ENCODE assay signal across 24 mouse cellular contexts in genomic region chr3:36505306-36505705, GRCm38 (mm10). TPM values are rescaled to one million over a fixed set of nuclear protein-coding genes. Genes with fewer than 3 reads are reported as not detected.
DNase-seq lines count a peak whose midpoint lies in the region; ATAC-seq and TF ChIP-seq lines count a peak whose summit lies in the region.
"Had no signal": no experiment of that assay in that cellular context is flagged by ENCODE, and none has a peak within 500 bp of the region (broad histone marks: within the 10 kb centered on the region; RNA-seq: fewer than 3 reads in every experiment).

No protein-coding gene starts in this region.

- no peak for ATAC-seq in forebrain, embryonic 12.5 days (ENCODE audit: low FRiP score)
- no peak for ATAC-seq in forebrain, postnatal 0 days
- ATAC-seq in midbrain, embryonic 16.5 days, result no peak
- ATAC-seq in midbrain, embryonic 12.5 days (ENCODE audit: low FRiP score, low read depth), result 0 out of 2 replicates have a peak, but pooled peaks have one; percentile 30
- ATAC-seq in midbrain, embryonic 15.5 days (replicated peaks), result peak; percentile 66; the same call in 1 of the 2 replicates
- ATAC-seq in hindbrain, embryonic 16.5 days, result no peak
- ATAC-seq: activated CD4-positive, CD25-positive, alpha-beta regulatory T cell, adult 4 months; forebrain, embryonic 14.5 days had no signal

- 81% methylated on average over 8 of the region's 8 CpGs for WGBS in forebrain, embryonic 12.5 days
- WGBS in forebrain, postnatal 0 days, result 68% methylated on average over 8 of the region's 8 CpGs
- WGBS in midbrain, embryonic 10.5 days, result 79% methylated on average over 8 of the region's 8 CpGs
- 64% methylated on average over 8 of the region's 8 CpGs for WGBS in midbrain, embryonic 16.5 days
- WGBS in midbrain, embryonic 12.5 days, result 68% methylated on average over 8 of the region's 8 CpGs
- WGBS in midbrain, embryonic 15.5 days, result 70% methylated on average over 8 of the region's 8 CpGs
- WGBS in hindbrain, embryonic 16.5 days, result 79% methylated on average over 8 of the region's 8 CpGs

- no peaks in the 10 kb centered on the region for H3K36me3 ChIP-seq in forebrain, embryonic 12.5 days (replicated peaks)
- H3K36me3 ChIP-seq in forebrain, postnatal 0 days (ENCODE audit: insufficient read depth), result no peaks in the 10 kb centered on the region
- H3K36me3 ChIP-seq in midbrain, embryonic 10.5 days, result no peaks in the 10 kb centered on the region
- no peaks in the 10 kb centered on the region for H3K36me3 ChIP-seq in midbrain, embryonic 16.5 days (ENCODE audit: control insufficient read depth, insufficient read depth, low read length)
- H3K36me3 ChIP-seq in midbrain, embryonic 12.5 days, result no peaks in the 10 kb centered on the region
- H3K36me3 ChIP-seq in midbrain, embryonic 15.5 days (replicated peaks), result no peaks in the 10 kb centered on the region
- H3K36me3 ChIP-seq in hindbrain, embryonic 16.5 days (ENCODE audit: control insufficient read depth, insufficient read depth, low read length), result no peaks in the 10 kb centered on the region
- H3K36me3 ChIP-seq: forebrain, embryonic 10.5 days had no signal

- H3K9me3 ChIP-seq in forebrain, embryonic 12.5 days, result no peaks in the 10 kb centered on the region
- no peaks in the 10 kb centered on the region for H3K9me3 ChIP-seq in forebrain, postnatal 0 days (ENCODE audit: low read length)
- no peaks in the 10 kb centered on the region for H3K9me3 ChIP-seq in midbrain, embryonic 10.5 days (replicated peaks)
- no peaks in the 10 kb centered on the region for H3K9me3 ChIP-seq in midbrain, embryonic 16.5 days (replicated peaks; ENCODE audit: control insufficient read depth, low read length, poor library complexity, severe bottlenecking)
- no peaks in the 10 kb centered on the region for H3K9me3 ChIP-seq in midbrain, embryonic 12.5 days
- no peaks in the 10 kb centered on the region for H3K9me3 ChIP-seq in midbrain, embryonic 15.5 days
- H3K9me3 ChIP-seq in hindbrain, embryonic 16.5 days (ENCODE audit: control insufficient read depth, low read length), result no peaks in the 10 kb centered on the region
- H3K9me3 ChIP-seq: forebrain, embryonic 10.5 days had no signal

- TF ChIP-seq CTCF in forebrain, postnatal 0 days (IDR thresholded peaks at IDR 0.05; ENCODE audit: low read depth), result no peak

- DNase-seq in forebrain, postnatal 0 days, result no peak
- no peak for DNase-seq in midbrain, embryonic 10.5 days (ENCODE audit: low spot score)
- DNase-seq: adrenal gland, adult 8-10 months; adrenal gland, postnatal 25 days; cerebellum, adult 11-12 months; cerebellum, adult 8-10 months; cerebellum, postnatal 10 days; cerebellum, postnatal 36 days; gastrocnemius, postnatal 25 days; heart, adult 2 months; heart, postnatal 4 days had no signal

- H3K4me2 ChIP-seq in forebrain, embryonic 12.5 days, result no peak overlapping the region
- H3K4me2 ChIP-seq in forebrain, postnatal 0 days (ENCODE audit: low read depth), result no peak overlapping the region
- no peak overlapping the region for H3K4me2 ChIP-seq in midbrain, embryonic 16.5 days (ENCODE audit: low read length)
- H3K4me2 ChIP-seq in midbrain, embryonic 12.5 days (replicated peaks), result no peak overlapping the region
- no peak overlapping the region for H3K4me2 ChIP-seq in midbrain, embryonic 15.5 days
- no peak overlapping the region for H3K4me2 ChIP-seq in hindbrain, embryonic 16.5 days (ENCODE audit: low read length)
- H3K4me2 ChIP-seq: heart, embryonic 11.5 days; hindbrain, embryonic 14.5 days had no signal

- H3K27ac ChIP-seq in forebrain, embryonic 12.5 days, result peak overlapping the region; percentile 53; the same call in 1 of the 2 replicates
- no peak overlapping the region for H3K27ac ChIP-seq in forebrain, postnatal 0 days (ENCODE audit: low read depth, low read length)
- peak overlapping the region; percentile 78 for H3K27ac ChIP-seq in midbrain, embryonic 10.5 days (replicated peaks)
- H3K27ac ChIP-seq in midbrain, embryonic 16.5 days (ENCODE audit: low read length), result no peak overlapping the region
- H3K27ac ChIP-seq in midbrain, embryonic 12.5 days (replicated peaks), result peak overlapping the region; percentile 75
- H3K27ac ChIP-seq in midbrain, embryonic 15.5 days, result no peak overlapping the region
- H3K27ac ChIP-seq in hindbrain, embryonic 16.5 days (ENCODE audit: low read depth, low read length), result no peak overlapping the region
- H3K27ac ChIP-seq: heart, adult 2 months; hindbrain, embryonic 14.5 days had no signal

- H3K27me3 ChIP-seq in forebrain, embryonic 12.5 days, result no peaks in the 10 kb centered on the region; the same call in 1 of the 2 replicates
- H3K27me3 ChIP-seq in forebrain, postnatal 0 days (ENCODE audit: insufficient read depth, low read length), result no peaks in the 10 kb centered on the region
- no peaks in the 10 kb centered on the region for H3K27me3 ChIP-seq in midbrain, embryonic 10.5 days (ENCODE audit: low read depth, poor library complexity, severe bottlenecking)
- H3K27me3 ChIP-seq in midbrain, embryonic 16.5 days (ENCODE audit: control insufficient read depth, insufficient read depth, low read depth, low read length), result no peaks in the 10 kb centered on the region
- H3K27me3 ChIP-seq in midbrain, embryonic 12.5 days, result no peaks in the 10 kb centered on the region
- no peaks in the 10 kb centered on the region for H3K27me3 ChIP-seq in midbrain, embryonic 15.5 days (replicated peaks)
- H3K27me3 ChIP-seq in hindbrain, embryonic 16.5 days (replicated peaks; ENCODE audit: control insufficient read depth, insufficient read depth, low read length), result no peaks in the 10 kb centered on the region

- no peak overlapping the region for H3K4me3 ChIP-seq in forebrain, embryonic 12.5 days (replicated peaks)
- no peak overlapping the region for H3K4me3 ChIP-seq in forebrain, postnatal 0 days (ENCODE audit: low read depth, low read length)
- H3K4me3 ChIP-seq in midbrain, embryonic 10.5 days, result no peak overlapping the region
- no peak overlapping the region for H3K4me3 ChIP-seq in midbrain, embryonic 16.5 days (ENCODE audit: low read depth, low read length)
- no peak overlapping the region for H3K4me3 ChIP-seq in midbrain, embryonic 12.5 days
- no peak overlapping the region for H3K4me3 ChIP-seq in midbrain, embryonic 15.5 days
- H3K4me3 ChIP-seq in hindbrain, embryonic 16.5 days (ENCODE audit: low read length), result no peak overlapping the region
- H3K4me3 ChIP-seq: forebrain, embryonic 10.5 days; heart, adult 2 months had no signal

- H3K9ac ChIP-seq in forebrain, embryonic 12.5 days, result no peak overlapping the region
- no peak overlapping the region for H3K9ac ChIP-seq in forebrain, postnatal 0 days
- no peak overlapping the region for H3K9ac ChIP-seq in midbrain, embryonic 16.5 days (ENCODE audit: low read depth, low read length)
- H3K9ac ChIP-seq in midbrain, embryonic 12.5 days (replicated peaks), result no peak overlapping the region
- H3K9ac ChIP-seq in midbrain, embryonic 15.5 days, result no peak overlapping the region
- no peak overlapping the region for H3K9ac ChIP-seq in hindbrain, embryonic 16.5 days (ENCODE audit: low read depth, low read length)
- H3K9ac ChIP-seq: hindbrain, embryonic 14.5 days had no signal

- peaks cover 13% of the 10 kb centered on the region for H3K4me1 ChIP-seq in forebrain, embryonic 12.5 days
- no peaks in the 10 kb centered on the region for H3K4me1 ChIP-seq in forebrain, postnatal 0 days (ENCODE audit: insufficient read depth)
- H3K4me1 ChIP-seq in midbrain, embryonic 10.5 days, result peaks cover 13% of the 10 kb centered on the region
- H3K4me1 ChIP-seq in midbrain, embryonic 16.5 days (ENCODE audit: control insufficient read depth, insufficient read depth, low read length), result peaks cover 9% of the 10 kb centered on the region
- peaks cover 11% of the 10 kb centered on the region; the same call in 1 of the 2 replicates for H3K4me1 ChIP-seq in midbrain, embryonic 12.5 days
- H3K4me1 ChIP-seq in midbrain, embryonic 15.5 days, result peaks cover 5% of the 10 kb centered on the region
- H3K4me1 ChIP-seq in hindbrain, embryonic 16.5 days (ENCODE audit: control insufficient read depth, insufficient read depth, low read depth, low read length), result no peaks in the 10 kb centered on the region

RNA-seq across cellular contexts. Expression of gene Gm11549, which starts 16.3 kb away (rescaled TPM):
- polyA plus RNA-seq in forebrain, embryonic 12.5 days (2016; fragmentation: Nextera tagmentation; extraction: Ambion mirVana), result 1.1 and 1.4 TPM in 2 replicates
- total RNA-seq in forebrain, postnatal 0 days (2014; rRNA removed), result 0.69 and 1.3 TPM in 2 replicates
- 0.45 and 0.68 TPM in 2 replicates for polyA plus RNA-seq in forebrain, postnatal 0 days (2015; fragmentation: Nextera tagmentation; extraction: Ambion mirVana)
- 0.67 and 1.2 TPM in 2 replicates for polyA plus RNA-seq in midbrain, embryonic 10.5 days (2016; fragmentation: Nextera tagmentation; extraction: Ambion mirVana)
- 0.30 and 0.35 TPM in 2 replicates for polyA plus RNA-seq in midbrain, embryonic 16.5 days (2015; fragmentation: Nextera tagmentation; extraction: Ambion mirVana)
- polyA plus RNA-seq in midbrain, embryonic 12.5 days (2016; fragmentation: Nextera tagmentation; extraction: Ambion mirVana), result 0.96 and 1.2 TPM in 2 replicates
- polyA plus RNA-seq in midbrain, embryonic 15.5 days (2015; fragmentation: Nextera tagmentation; extraction: Ambion mirVana), result 0.34 and 0.39 TPM in 2 replicates
- 0.47 and 0.75 TPM in 2 replicates for polyA plus RNA-seq in hindbrain, embryonic 16.5 days (2015; fragmentation: Nextera tagmentation; extraction: Ambion mirVana)
- total RNA-seq: adrenal gland, adult 8-10 months; adrenal gland, postnatal 25 days; ES-E14; gastrocnemius, adult 8-10 months; gastrocnemius, postnatal 25 days; heart, adult 2 months had no signal
- polyA plus RNA-seq: activated CD4-positive, CD25-positive, alpha-beta regulatory T cell, adult 4 months; gonadal fat pad, adult 2 months; heart, adult 2 months had no signal

RNA-seq across cellular contexts. Expression of gene 1810062G17Rik, which starts 29.6 kb away (rescaled TPM):
- polyA plus RNA-seq in forebrain, embryonic 12.5 days (2016; fragmentation: Nextera tagmentation; extraction: Ambion mirVana), result 0.45 and 0.57 TPM in 2 replicates
- not detected in 2 replicates for total RNA-seq in forebrain, postnatal 0 days (2014; rRNA removed)
- 0.69 and 0.74 TPM in 2 replicates for polyA plus RNA-seq in forebrain, postnatal 0 days (2015; fragmentation: Nextera tagmentation; extraction: Ambion mirVana)
- polyA plus RNA-seq in midbrain, embryonic 10.5 days (2016; fragmentation: Nextera tagmentation; extraction: Ambion mirVana), result 0.25 and 0.73 TPM in 2 replicates
- polyA plus RNA-seq in midbrain, embryonic 16.5 days (2015; fragmentation: Nextera tagmentation; extraction: Ambion mirVana), result 0.28 and 0.40 TPM in 2 replicates
- polyA plus RNA-seq in midbrain, embryonic 12.5 days (2016; fragmentation: Nextera tagmentation; extraction: Ambion mirVana), result 0.26 TPM in 1 of 2 replicates, not detected in the other
- polyA plus RNA-seq in midbrain, embryonic 15.5 days (2015; fragmentation: Nextera tagmentation; extraction: Ambion mirVana), result 0.19 and 0.32 TPM in 2 replicates
- polyA plus RNA-seq in hindbrain, embryonic 16.5 days (2015; fragmentation: Nextera tagmentation; extraction: Ambion mirVana), result 0.29 and 0.41 TPM in 2 replicates
- total RNA-seq: gastrocnemius, adult 8-10 months; gastrocnemius, postnatal 25 days; heart, adult 2 months had no signal
- polyA plus RNA-seq: forebrain, embryonic 14.5 days had no signal

RNA-seq across cellular contexts. Expression of gene Anxa5, which starts 29.6 kb away (rescaled TPM):
- 67.5 and 75.3 TPM in 2 replicates for polyA plus RNA-seq in forebrain, embryonic 12.5 days (2016; fragmentation: Nextera tagmentation; extraction: Ambion mirVana)
- total RNA-seq in forebrain, postnatal 0 days (2014; rRNA removed), result 38.6 and 41.2 TPM in 2 replicates
- polyA plus RNA-seq in forebrain, postnatal 0 days (2015; fragmentation: Nextera tagmentation; extraction: Ambion mirVana), result 47.2 and 48.9 TPM in 2 replicates
- 106 and 116 TPM in 2 replicates for polyA plus RNA-seq in midbrain, embryonic 10.5 days (2016; fragmentation: Nextera tagmentation; extraction: Ambion mirVana)
- 54.2 and 56.7 TPM in 2 replicates for polyA plus RNA-seq in midbrain, embryonic 16.5 days (2015; fragmentation: Nextera tagmentation; extraction: Ambion mirVana)
- polyA plus RNA-seq in midbrain, embryonic 12.5 days (2016; fragmentation: Nextera tagmentation; extraction: Ambion mirVana), result 75.4 and 90.1 TPM in 2 replicates
- polyA plus RNA-seq in midbrain, embryonic 15.5 days (2015; fragmentation: Nextera tagmentation; extraction: Ambion mirVana), result 68.7 and 84.1 TPM in 2 replicates
- 74.7 and 94.7 TPM in 2 replicates for polyA plus RNA-seq in hindbrain, embryonic 16.5 days (2015; fragmentation: Nextera tagmentation; extraction: Ambion mirVana)

RNA-seq across cellular contexts. Expression of gene Exosc9, which starts 47.1 kb away (rescaled TPM):
- 84.2 and 86.1 TPM in 2 replicates for polyA plus RNA-seq in forebrain, embryonic 12.5 days (2016; fragmentation: Nextera tagmentation; extraction: Ambion mirVana)
- 72.9 and 78.0 TPM in 2 replicates for total RNA-seq in forebrain, postnatal 0 days (2014; rRNA removed)
- 76.9 and 81.4 TPM in 2 replicates for polyA plus RNA-seq in forebrain, postnatal 0 days (2015; fragmentation: Nextera tagmentation; extraction: Ambion mirVana)
- polyA plus RNA-seq in midbrain, embryonic 10.5 days (2016; fragmentation: Nextera tagmentation; extraction: Ambion mirVana), result 108 and 113 TPM in 2 replicates
- 79.6 and 84.9 TPM in 2 replicates for polyA plus RNA-seq in midbrain, embryonic 16.5 days (2015; fragmentation: Nextera tagmentation; extraction: Ambion mirVana)
- 88.1 and 88.5 TPM in 2 replicates for polyA plus RNA-seq in midbrain, embryonic 12.5 days (2016; fragmentation: Nextera tagmentation; extraction: Ambion mirVana)
- 79.4 and 82.0 TPM in 2 replicates for polyA plus RNA-seq in midbrain, embryonic 15.5 days (2015; fragmentation: Nextera tagmentation; extraction: Ambion mirVana)
- 73.4 and 81.9 TPM in 2 replicates for polyA plus RNA-seq in hindbrain, embryonic 16.5 days (2015; fragmentation: Nextera tagmentation; extraction: Ambion mirVana)

Comparison
In these comparisons a context has a peak if more than half of its experiments do, and no peak if none do; other contexts are left out.
1. ATAC-seq: peak in midbrain, embryonic 12.5 days (single experiment) and midbrain, embryonic 15.5 days (single experiment); none in forebrain, embryonic 12.5 days (single experiment), forebrain, postnatal 0 days (single experiment), midbrain, embryonic 16.5 days (single experiment) and hindbrain, embryonic 16.5 days (single experiment).
2. H3K27ac ChIP-seq: peak in forebrain, embryonic 12.5 days (single experiment), midbrain, embryonic 10.5 days (single experiment) and midbrain, embryonic 12.5 days (single experiment); none in forebrain, postnatal 0 days (single experiment), midbrain, embryonic 16.5 days (single experiment), midbrain, embryonic 15.5 days (single experiment) and hindbrain, embryonic 16.5 days (single experiment).